Mouse (Mus musculus) neural tube, embryonic 12.5 days (tissue): Measurements from ENCODE around the gene Kif24. TPM values are rescaled to one million over a fixed set of nuclear protein-coding genes. Genes with fewer than 3 reads are reported as not detected.

Experiments
- ATAC-seq: fragments of 200-750 bp; cut with Nextera tagmentation; 2 replicates; pipeline ENCODE4 v1.8.0; 2017; ENCODE audit warnings: low read depth, mild to moderate bottlenecking, moderate TSS enrichment, moderate library complexity; ENCODE audit not compliant: low FRiP score
- H3K27ac ChIP-seq: fragments of 300-500 bp; sonication (generic); 2 replicates; pipeline ENCODE4 v1.5.1; 2016
- H3K27me3 ChIP-seq: fragments of 300-500 bp; sonication (generic); replicated peaks from 2 replicates; pipeline ENCODE4 v1.6.1; 2016; ENCODE audit warnings: mild to moderate bottlenecking
- H3K36me3 ChIP-seq: fragments of 300-500 bp; sonication (generic); 2 replicates; pipeline ENCODE4 v1.6.1; 2016; ENCODE audit warnings: mild to moderate bottlenecking
- H3K4me1 ChIP-seq: fragments of 300-500 bp; sonication (generic); 2 replicates; pipeline ENCODE4 v1.6.1; 2016
- H3K4me2 ChIP-seq: fragments of 300-500 bp; sonication (generic); replicated peaks from 2 replicates; pipeline ENCODE4 v1.6.1; 2016; ENCODE audit warnings: mild to moderate bottlenecking
- H3K4me3 ChIP-seq: fragments of 300-500 bp; sonication (generic); 2 replicates; pipeline ENCODE4 v1.5.1; 2016
- H3K9ac ChIP-seq: fragments of 300-500 bp; sonication (generic); 2 replicates; pipeline ENCODE4 v1.6.1; 2016; ENCODE audit warnings: mild to moderate bottlenecking
- H3K9me3 ChIP-seq: fragments of 300-500 bp; sonication (generic); 2 replicates; pipeline ENCODE4 v1.6.1; 2016; ENCODE audit warnings: mild to moderate bottlenecking
- WGBS: fragments of 180-500 bp; shearing (Covaris S2); methylation state at CpG from one replicate; pipeline ENCODE4 v1.1.7; 2016; 5-methylcytosine and 5-hydroxymethylcytosine counted together
- polyA plus RNA-seq: library from polyadenylated mRNA; unstranded; fragments of >200 nt; fragmentation: Nextera tagmentation; extraction: Ambion mirVana; gene quantifications from 2 replicates; pipeline ENCODE4 v1.2.1, GENCODE M21; 2016

The Kif24 gene
- polyA plus RNA-seq, 1 experiment from 2014 or later = 10.0 TPM

DNA sequence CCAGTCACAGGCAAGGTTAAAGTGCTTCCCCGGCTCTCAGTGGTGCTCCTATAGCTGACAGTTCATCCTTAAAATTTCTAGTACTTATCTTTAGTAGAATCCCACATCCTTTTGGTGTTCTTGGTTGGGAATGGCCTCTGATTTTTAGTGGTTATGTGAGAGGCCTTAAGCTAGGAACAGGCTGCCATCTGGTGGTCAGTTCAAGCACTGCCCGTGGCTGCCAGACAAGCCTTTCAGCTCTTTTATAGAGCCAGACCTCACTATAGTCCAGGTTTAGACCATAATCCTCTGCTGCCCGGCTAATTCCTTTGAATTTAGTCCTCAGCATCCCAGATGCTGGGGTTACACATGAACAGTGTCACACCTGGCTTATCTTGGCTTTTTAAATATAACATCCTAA lies 74.6 kb downstream of the Kif24 start:
- H3K9me3 ChIP-seq = no peaks in the 10 kb centered on the region
- H3K4me2 ChIP-seq = no peak overlapping the region
- peak; percentile 50 for ATAC-seq
- no peak overlapping the region for H3K27ac ChIP-seq
- no peaks in the 10 kb centered on the region for H3K27me3 ChIP-seq
- H3K36me3 ChIP-seq = peaks cover 79% of the 10 kb centered on the region
- H3K9ac ChIP-seq = no peak overlapping the region
- no peak overlapping the region for H3K4me3 ChIP-seq
- WGBS = 33% methylated on average over 3 of the region's 3 CpGs
- no peaks in the 10 kb centered on the region for H3K4me1 ChIP-seq

DNA sequence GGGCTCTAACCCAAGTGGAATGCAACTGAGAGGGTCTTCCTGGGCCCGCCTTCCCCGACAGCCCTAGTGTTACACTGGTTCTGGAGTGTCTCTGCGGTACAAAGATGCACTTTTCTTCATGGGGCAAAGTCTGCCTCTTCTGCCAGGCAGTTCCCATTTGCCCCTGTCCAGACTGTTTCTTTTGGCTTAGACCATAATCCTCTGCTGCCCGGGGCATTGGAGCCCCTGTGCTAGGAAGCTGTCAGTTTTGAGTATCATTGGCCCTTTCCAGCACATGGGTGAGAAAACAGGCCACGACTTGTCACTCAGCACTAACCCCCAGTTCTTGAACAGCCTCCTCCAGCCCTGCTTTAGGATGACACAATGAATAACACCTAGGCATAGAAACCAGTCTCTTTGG lies 75.4 kb downstream of the Kif24 start:
- Histone ChIP-seq H3K27me3 (no peaks in the 10 kb centered on the region), H3K27ac (no peak overlapping the region), H3K4me2 (no peak overlapping the region), H3K9me3 (no peaks in the 10 kb centered on the region), H3K4me3 (no peak overlapping the region), H3K36me3 (peaks cover 70% of the 10 kb centered on the region), H3K4me1 (no peaks in the 10 kb centered on the region), H3K9ac (no peak overlapping the region)
- 95% methylated on average over 5 of the region's 5 CpGs for whole genome bisulfite sequencing
- no peak for ATAC-seq

DNA sequence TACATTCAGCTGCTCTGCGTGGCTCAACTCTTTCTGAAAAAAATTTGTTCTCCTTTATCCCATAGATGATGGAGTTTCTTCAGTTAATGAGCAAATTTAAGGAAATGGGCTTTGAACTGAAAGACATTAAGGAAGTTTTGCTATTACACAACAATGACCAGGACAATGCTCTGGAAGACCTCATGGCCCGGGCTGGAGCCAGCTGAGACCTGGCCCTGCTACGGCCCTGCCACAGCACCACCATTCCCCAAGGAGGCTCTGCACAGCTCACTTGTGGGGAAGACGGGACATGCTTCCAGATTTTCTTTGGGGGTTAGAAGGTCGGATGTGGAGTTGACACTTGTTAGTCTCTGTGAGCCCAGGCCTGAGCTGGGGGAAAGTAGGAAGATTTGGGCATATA lies 76.1 kb downstream of the Kif24 start:
- Histone ChIP-seq H3K4me3 (no peak overlapping the region), H3K9me3 (no peaks in the 10 kb centered on the region), H3K27ac (no peak overlapping the region), H3K27me3 (no peaks in the 10 kb centered on the region), H3K4me2 (no peak overlapping the region), H3K36me3 (peaks cover 66% of the 10 kb centered on the region), H3K9ac (no peak overlapping the region), H3K4me1 (no peaks in the 10 kb centered on the region)
- 91% methylated on average over 5 of the region's 5 CpGs for WGBS
- no peak for ATAC-seq

DNA sequence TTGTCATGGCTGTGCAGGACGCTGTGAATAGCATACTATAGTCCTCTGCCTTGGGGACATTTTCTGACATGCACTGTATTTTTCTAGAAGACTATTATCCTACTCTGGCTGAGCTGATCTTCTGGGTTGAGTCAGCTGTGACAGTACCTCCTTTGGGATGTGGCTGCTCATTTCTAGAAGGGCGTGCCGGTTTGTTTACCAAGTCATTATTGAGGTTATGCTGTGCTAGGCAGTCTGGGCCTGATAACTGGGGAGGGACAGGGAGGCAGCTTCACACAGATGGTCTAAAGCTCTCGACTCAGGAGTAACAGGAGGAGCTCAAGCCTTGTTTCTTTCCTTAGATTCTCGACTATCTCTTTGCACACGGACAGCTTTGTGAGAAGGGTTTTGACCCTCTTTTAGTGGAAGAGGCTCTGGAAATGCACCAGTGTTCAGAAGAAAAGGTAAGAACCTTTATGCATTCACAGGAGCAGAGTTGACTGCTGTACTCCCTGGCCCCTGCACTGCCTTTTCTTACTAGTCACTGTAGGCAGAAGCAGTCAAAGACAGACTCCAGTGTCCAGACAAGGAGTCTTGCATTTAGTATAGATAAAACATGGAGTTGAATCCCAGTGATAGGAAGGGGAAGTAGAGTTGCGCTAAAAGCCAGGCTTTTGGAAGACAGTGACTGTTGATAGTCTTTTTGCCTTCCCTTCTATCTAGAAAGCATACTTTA lies 76.8 kb downstream of the Kif24 start:
- Histone ChIP-seq H3K9me3 (no peaks in the 10 kb centered on the region), H3K4me3 (no peak overlapping the region), H3K4me2 (no peak overlapping the region), H3K27me3 (no peaks in the 10 kb centered on the region), H3K27ac (no peak overlapping the region), H3K9ac (no peak overlapping the region), H3K36me3 (peaks cover 65% of the 10 kb centered on the region), H3K4me1 (no peaks in the 10 kb centered on the region)
- ATAC-seq = no peak
- WGBS = 88% methylated on average over 7 of the region's 7 CpGs

DNA sequence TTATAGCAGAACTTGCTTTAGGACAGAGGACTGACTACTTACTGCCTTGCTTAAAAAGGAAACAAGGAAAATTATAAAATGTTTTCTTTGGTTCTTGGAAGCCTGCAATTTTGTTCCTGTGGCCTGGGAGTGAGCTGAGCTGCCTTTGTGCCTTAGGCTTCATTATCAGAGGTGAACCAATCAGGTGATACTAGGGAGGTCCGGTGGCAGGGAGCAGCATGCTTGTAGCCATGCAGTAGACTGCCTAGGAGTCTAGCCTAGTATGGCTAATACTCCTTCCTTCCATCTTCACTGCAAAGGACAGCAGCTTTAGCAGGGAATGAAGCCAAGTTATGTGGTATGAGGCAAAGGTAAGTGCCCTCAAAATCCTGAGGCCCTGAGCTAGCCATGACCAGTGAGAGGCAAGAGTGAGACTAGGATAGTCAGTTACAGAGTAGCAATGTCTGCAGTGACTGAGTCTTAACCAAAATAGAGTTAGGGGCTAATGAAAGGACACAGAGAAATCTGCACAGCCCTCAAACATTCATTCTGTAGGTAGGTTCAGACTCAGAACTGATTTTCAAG lies 78.2 kb downstream of the Kif24 start:
- Histone ChIP-seq H3K4me1 (no peaks in the 10 kb centered on the region), H3K4me3 (no peak overlapping the region), H3K9ac (no peak overlapping the region), H3K9me3 (no peaks in the 10 kb centered on the region), H3K27me3 (no peaks in the 10 kb centered on the region), H3K36me3 (peaks cover 58% of the 10 kb centered on the region), H3K4me2 (no peak overlapping the region), H3K27ac (no peak overlapping the region)
- ATAC-seq = no peak
- WGBS = 77% methylated on average over 1 of the region's 1 CpGs

DNA sequence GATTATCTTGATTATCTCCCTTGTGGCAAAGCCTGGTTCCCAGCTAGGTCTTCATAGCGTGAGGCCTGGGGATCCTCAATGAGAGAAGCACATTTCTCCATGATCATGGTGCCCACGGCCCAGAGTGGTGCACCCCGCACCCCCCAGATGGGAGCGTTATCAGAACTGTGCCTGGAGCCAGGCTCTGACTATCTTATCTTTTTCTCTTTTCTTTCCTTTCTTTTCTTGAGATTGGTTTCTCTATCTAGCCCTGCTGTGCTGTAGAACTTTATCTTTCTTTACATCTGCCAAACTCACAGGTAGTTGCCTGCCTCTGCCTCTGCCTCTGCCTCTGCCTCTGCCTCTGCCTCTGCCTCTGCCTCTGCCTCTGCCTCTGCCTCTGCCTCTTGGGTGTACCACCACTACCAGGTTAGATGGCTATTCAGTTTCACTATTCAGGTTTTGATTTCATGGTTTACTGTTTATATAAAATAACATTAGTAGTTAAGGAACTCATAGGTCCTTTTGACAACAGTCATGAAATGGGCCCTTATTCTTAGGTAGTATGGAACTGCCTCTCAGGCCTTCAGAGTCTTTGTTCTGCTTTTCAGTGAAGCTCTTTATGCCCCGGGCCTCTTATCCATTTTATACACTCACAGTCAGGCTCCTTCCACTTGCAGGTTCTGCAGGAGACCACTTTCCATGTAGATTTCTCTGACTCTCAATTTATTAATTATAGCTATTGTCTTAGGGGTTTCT lies 83.3 kb downstream of the Kif24 start:
- H3K9ac ChIP-seq = no peak overlapping the region
- H3K4me2 ChIP-seq = no peak overlapping the region
- 91% methylated on average over 5 of the region's 5 CpGs for WGBS
- no peak overlapping the region for H3K27ac ChIP-seq
- H3K4me1 ChIP-seq = peaks cover 6% of the 10 kb centered on the region; the same call in 1 of the 2 replicates
- peaks cover 64% of the 10 kb centered on the region for H3K36me3 ChIP-seq
- H3K27me3 ChIP-seq = no peaks in the 10 kb centered on the region
- no peaks in the 10 kb centered on the region for H3K9me3 ChIP-seq
- no peak overlapping the region for H3K4me3 ChIP-seq
- ATAC-seq = no peak

DNA sequence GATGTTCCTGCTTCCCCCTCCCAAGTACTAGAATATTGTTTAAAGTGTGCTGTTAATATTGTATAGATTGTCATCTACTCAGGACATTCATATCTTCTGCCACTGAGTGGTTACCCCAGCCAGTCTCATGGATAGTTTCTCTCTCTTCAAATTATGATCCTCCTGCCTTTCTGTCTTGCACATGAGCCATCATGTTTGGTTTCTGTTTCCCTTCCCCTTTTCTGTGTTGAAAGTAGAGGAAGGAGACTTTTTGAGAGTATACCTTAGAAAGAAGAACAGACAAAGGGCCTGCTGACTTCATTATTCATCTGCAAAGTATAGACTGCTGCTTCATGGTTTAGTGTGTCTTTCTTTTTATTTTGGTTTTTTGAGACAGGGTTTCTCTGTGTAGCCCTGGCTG lies 87.1 kb downstream of the Kif24 start:
- Histone ChIP-seq H3K4me2 (no peak overlapping the region), H3K9me3 (no peaks in the 10 kb centered on the region), H3K27ac (no peak overlapping the region), H3K9ac (no peak overlapping the region), H3K4me3 (no peak overlapping the region), H3K27me3 (no peaks in the 10 kb centered on the region), H3K4me1 (peaks cover 6% of the 10 kb centered on the region; the same call in 1 of the 2 replicates), H3K36me3 (peaks cover 80% of the 10 kb centered on the region)
- no peak for ATAC-seq

DNA sequence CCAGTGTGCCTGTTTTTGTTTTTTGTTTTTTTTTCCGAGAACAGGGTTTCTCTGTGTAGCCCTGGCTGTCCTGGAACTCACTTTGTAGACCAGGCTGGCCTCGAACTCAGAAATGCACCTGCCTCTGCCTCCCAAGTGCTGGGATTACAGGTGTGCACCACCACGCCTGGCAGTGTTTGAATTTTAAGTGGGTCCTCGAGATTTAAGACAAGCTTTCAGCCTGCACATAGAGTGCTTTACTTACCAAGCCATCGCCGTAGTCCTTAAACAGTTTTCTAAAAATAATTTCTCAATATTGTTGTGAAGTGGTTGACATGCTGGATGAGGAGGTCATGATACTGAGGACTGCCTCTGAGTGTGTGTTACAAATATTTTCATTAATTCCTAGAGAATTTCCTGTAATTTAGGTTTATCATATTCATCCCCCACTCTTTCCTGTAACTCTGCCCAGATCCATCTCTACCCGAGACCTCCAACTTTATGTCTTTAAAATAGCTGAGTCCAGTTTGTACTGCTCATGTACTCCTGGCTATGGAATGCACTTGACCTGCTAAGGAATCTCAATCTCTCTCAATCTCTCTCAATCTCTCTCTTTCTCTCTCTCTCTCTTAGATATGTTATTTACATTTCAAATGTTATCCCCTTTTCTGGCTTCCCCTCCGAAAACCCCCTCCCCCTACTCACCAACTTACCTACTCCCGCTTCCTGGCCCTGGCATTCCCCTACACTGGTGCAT lies 94.8 kb downstream of the Kif24 start:
- no peak for ATAC-seq
- H3K4me3 ChIP-seq = no peak overlapping the region
- H3K4me2 ChIP-seq = no peak overlapping the region
- no peaks in the 10 kb centered on the region for H3K9me3 ChIP-seq
- H3K4me1 ChIP-seq = no peaks in the 10 kb centered on the region
- H3K9ac ChIP-seq = no peak overlapping the region
- peaks cover 36% of the 10 kb centered on the region for H3K36me3 ChIP-seq
- H3K27me3 ChIP-seq = no peaks in the 10 kb centered on the region
- WGBS = 95% methylated on average over 9 of the region's 9 CpGs
- no peak overlapping the region for H3K27ac ChIP-seq

DNA sequence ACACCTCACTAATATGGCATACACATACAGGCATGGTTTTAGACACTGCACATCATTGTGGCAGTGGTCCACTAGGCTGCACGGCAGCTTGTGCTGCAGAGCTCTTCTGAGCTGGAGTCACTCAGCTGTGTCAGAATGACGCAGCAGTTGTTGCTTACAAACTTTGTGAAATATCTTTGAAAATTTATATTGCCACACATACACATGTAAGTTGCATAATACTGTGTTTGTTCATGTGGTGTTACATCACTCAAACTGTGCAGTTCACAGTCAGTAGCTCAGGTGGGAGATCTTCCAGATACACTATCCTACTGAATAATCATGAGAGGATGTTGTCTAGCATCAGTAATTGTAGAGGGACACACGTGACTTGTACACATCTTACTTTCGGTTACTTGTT lies 96.5 kb downstream of the Kif24 start:
- Histone ChIP-seq H3K27ac (no peak overlapping the region), H3K9ac (no peak overlapping the region), H3K4me3 (no peak overlapping the region), H3K36me3 (peaks cover 24% of the 10 kb centered on the region), H3K4me2 (no peak overlapping the region), H3K27me3 (no peaks in the 10 kb centered on the region), H3K4me1 (no peaks in the 10 kb centered on the region), H3K9me3 (no peaks in the 10 kb centered on the region)
- 91% methylated on average over 4 of the region's 4 CpGs for WGBS
- ATAC-seq = no peak

DNA sequence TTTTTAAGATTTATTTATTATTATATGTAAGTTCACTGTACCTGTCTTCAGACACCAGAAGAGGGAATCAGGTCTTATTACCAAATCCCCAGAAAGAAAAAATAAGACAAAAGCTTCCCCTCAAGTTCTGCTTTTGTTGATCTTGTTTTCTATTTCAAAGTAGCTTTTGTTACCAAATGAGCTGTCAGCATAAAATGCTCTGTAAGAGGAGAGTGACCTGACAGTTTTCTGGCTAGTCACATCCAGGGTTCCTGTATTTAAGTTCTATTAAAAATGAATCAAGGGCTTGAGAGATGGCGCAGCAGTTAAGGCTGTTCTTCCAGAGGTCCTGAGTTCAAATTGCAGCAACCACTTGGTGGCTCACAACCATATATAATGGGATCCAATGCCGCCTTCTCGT lies 103.6 kb downstream of the Kif24 start:
- H3K4me1 ChIP-seq = no peaks in the 10 kb centered on the region
- no peaks in the 10 kb centered on the region for H3K9me3 ChIP-seq
- no peak overlapping the region for H3K9ac ChIP-seq
- no peak overlapping the region for H3K4me2 ChIP-seq
- no peaks in the 10 kb centered on the region; the same call in 1 of the 2 replicates for H3K36me3 ChIP-seq
- no peaks in the 10 kb centered on the region for H3K27me3 ChIP-seq
- ATAC-seq = no peak
- H3K27ac ChIP-seq = no peak overlapping the region
- no peak overlapping the region for H3K4me3 ChIP-seq
- 96% methylated on average over 3 of the region's 3 CpGs for WGBS

DNA sequence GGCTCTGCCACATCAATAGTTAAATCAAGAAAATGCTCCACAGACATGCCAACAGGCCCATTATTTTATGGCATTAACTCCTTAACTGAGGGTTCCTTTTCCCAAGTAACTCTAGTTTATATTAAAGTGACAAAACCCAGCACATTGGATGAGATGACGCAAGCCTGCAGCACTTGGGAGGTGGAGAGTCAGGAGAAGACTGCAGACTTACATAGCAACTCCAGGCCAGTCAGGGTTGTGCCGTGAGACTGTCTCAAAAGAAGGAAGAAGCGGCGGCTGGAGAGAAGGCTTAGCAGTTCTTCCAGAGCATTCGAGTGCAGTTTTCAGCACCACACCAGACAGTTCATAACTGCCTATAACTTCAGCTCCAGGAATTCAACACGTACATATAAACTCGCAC lies 105.3 kb downstream of the Kif24 start:
- H3K4me1 ChIP-seq = no peaks in the 10 kb centered on the region
- no peak overlapping the region for H3K4me2 ChIP-seq
- H3K9ac ChIP-seq = no peak overlapping the region
- WGBS = 92% methylated on average over 7 of the region's 7 CpGs
- H3K9me3 ChIP-seq = no peaks in the 10 kb centered on the region
- no peak overlapping the region for H3K4me3 ChIP-seq
- ATAC-seq = no peak
- peaks cover 8% of the 10 kb centered on the region; the same call in 1 of the 2 replicates for H3K36me3 ChIP-seq
- H3K27me3 ChIP-seq = no peaks in the 10 kb centered on the region
- no peak overlapping the region for H3K27ac ChIP-seq

DNA sequence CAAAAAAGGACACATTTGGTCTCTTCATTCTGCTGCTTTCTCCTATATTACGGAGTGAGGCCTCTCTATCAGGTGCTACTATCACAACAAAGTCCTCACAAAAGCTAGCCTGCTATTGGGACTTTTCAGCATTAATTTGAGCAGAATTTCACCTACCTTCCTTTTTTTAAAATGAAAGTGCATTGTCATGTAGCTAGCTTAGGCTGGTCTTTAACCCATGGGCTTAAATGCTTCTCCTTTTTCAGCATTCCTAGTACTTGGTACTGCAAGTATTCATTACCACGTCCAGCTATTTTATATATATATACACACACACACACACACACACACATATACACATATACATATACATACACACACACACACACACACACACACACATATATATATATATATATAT lies 106.0 kb downstream of the Kif24 start:
- no peak overlapping the region for H3K9ac ChIP-seq
- H3K9me3 ChIP-seq = no peaks in the 10 kb centered on the region
- H3K4me2 ChIP-seq = no peak overlapping the region
- no peak overlapping the region for H3K4me3 ChIP-seq
- H3K4me1 ChIP-seq = no peaks in the 10 kb centered on the region
- H3K27me3 ChIP-seq = no peaks in the 10 kb centered on the region
- no peak overlapping the region for H3K27ac ChIP-seq
- WGBS = 91% methylated on average over 2 of the region's 2 CpGs
- peaks cover 8% of the 10 kb centered on the region; the same call in 1 of the 2 replicates for H3K36me3 ChIP-seq
- ATAC-seq = no peak
